Mouse (Mus musculus): ENCODE results near the gene Msh4. TPM values are rescaled to one million over a fixed set of nuclear protein-coding genes. Genes with fewer than 3 reads are reported as not detected.

Msh4 gene
- polyA plus RNA-seq, 1 experiment from 2014 or later = 0.08 TPM

- H3K4me3 ChIP-seq (ENCODE audit: low read length) = no peak overlapping the region
- 82% methylated on average over 9 of the region's 9 CpGs for WGBS
These were observed 98.3 kb downstream of the Msh4 start for GRCm38 (mm10) chr3:153807444-153808149.

More at GRCm38 (mm10) chr3:153807444-153808149, 98.3 kb downstream of the Msh4 start:
- Histone ChIP-seq H3K36me3 (ENCODE audit: control insufficient read depth, insufficient read depth, low read length) (no peaks in the 10 kb centered on the region), H3K9ac (ENCODE audit: low read length) (no peak overlapping the region), H3K9me3 (ENCODE audit: control insufficient read depth, low read length) (no peaks in the 10 kb centered on the region), H3K4me2 (ENCODE audit: low read depth, low read length) (no peak overlapping the region), H3K27ac (ENCODE audit: low read length) (no peak overlapping the region), H3K27me3 (ENCODE audit: control insufficient read depth, insufficient read depth, low read depth, low read length) (no peaks in the 10 kb centered on the region), H3K4me1 (replicated peaks; ENCODE audit: control insufficient read depth, insufficient read depth, low read length) (peaks cover 4% of the 10 kb centered on the region; the same call in 1 of the 2 replicates)
- no peak for ATAC-seq (ENCODE audit: low read depth)

Other genes starting within 250 kb of the Msh4 start
- 28.4 and 33.8 TPM in 2 replicates for gene St6galnac3, start 181.0 kb downstream of the Msh4 start, polyA plus RNA-seq (2015; fragmentation: Nextera tagmentation; extraction: Ambion mirVana)
- 0.09 TPM in 1 of 2 replicates, not detected in the other for gene Asb17, start 61.9 kb downstream of the Msh4 start, polyA plus RNA-seq (2015; fragmentation: Nextera tagmentation; extraction: Ambion mirVana)
- 45.7 and 46.4 TPM in 2 replicates for gene Rabggtb, start 6.9 kb upstream of the Msh4 start, polyA plus RNA-seq (2015; fragmentation: Nextera tagmentation; extraction: Ambion mirVana)
- 72.6 and 72.7 TPM in 2 replicates for gene Acadm, start 38.5 kb upstream of the Msh4 start, polyA plus RNA-seq (2015; fragmentation: Nextera tagmentation; extraction: Ambion mirVana)
- 0.24 and 0.39 TPM in 2 replicates for gene Slc44a5, start 67.3 kb upstream of the Msh4 start, polyA plus RNA-seq (2015; fragmentation: Nextera tagmentation; extraction: Ambion mirVana)